Mouse (Mus musculus): ENCODE results near the gene Tut4.

Gene Tut4

GRCm38 (mm10) chr4:108503023-108503422 is 43.8 kb downstream of the Tut4 start:
- DNase-seq (ENCODE audit: low read depth, low spot score), result no peak

GRCm38 (mm10) chr4:108539701-108540100 is 80.5 kb downstream of the Tut4 start:
- DNase-seq (ENCODE audit: low read depth, low spot score), result no peak

- peak; percentile 44 for DNase-seq (ENCODE audit: low read depth, low spot score)
Measured at GRCm38 (mm10) chr4:108565026-108565425, 105.8 kb downstream of the Tut4 start.

GRCm38 (mm10) chr4:108572644-108573043 is 113.4 kb downstream of the Tut4 start:
- DNase-seq (ENCODE audit: low read depth, low spot score), result no peak

GRCm38 (mm10) chr4:108578840-108579742 is 119.9 kb downstream of the Tut4 start, which contains the start of the genes Prpf38a and Orc1:
Gene Prpf38a (minus strand): TSS chr4:108579336.
Gene Orc1 (plus strand): TSS chr4:108579423.
- peak; percentile 99 for DNase-seq (ENCODE audit: low read depth, low spot score)

GRCm38 (mm10) chr4:108579743-108580411 is 120.7 kb downstream of the Tut4 start:
- no peak for DNase-seq (ENCODE audit: low read depth, low spot score)

GRCm38 (mm10) chr4:108593376-108593775 is 134.2 kb downstream of the Tut4 start:
- peak; percentile 35 for DNase-seq (ENCODE audit: low read depth, low spot score)

- no peak for DNase-seq (ENCODE audit: low read depth, low spot score)
Measured at GRCm38 (mm10) chr4:108595785-108596184, 136.6 kb downstream of the Tut4 start.

- no peak for DNase-seq (ENCODE audit: low read depth, low spot score)
Measured at GRCm38 (mm10) chr4:108598306-108598705, 139.1 kb downstream of the Tut4 start.

- DNase-seq (ENCODE audit: low read depth, low spot score), result no peak
Measured at GRCm38 (mm10) chr4:108601870-108602269, 142.6 kb downstream of the Tut4 start.

GRCm38 (mm10) chr4:108608651-108609050 is 149.4 kb downstream of the Tut4 start:
- no peak for DNase-seq (ENCODE audit: low read depth, low spot score)

All from brain, adult 2 months (tissue).